Comparison of ENCODE assay signal across 26 mouse cellular contexts in the genomic region with DNA sequence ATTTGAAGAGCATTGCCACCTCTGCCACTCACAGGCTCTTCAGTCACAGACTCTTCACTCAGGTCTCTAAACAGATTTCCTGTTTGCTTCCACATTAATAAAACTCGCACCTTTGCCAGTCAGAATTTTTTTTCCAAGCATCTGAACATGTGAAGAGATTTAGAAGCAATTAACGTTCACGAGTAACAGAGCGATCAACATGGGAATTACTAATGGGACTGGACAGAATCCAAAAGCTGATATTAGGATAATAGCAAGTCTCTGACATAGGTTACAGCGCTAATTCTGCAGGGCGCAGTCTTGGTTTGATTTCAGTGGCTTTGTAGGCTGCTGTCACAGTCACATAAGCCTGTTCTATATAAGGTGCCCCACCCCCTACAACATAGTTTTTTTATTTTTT.
A peak's percentile ranks its signal among the peaks of the same experiment; 100 is the strongest.
DNase-seq lines count a peak whose midpoint lies in the region; ATAC-seq and TF ChIP-seq lines count a peak whose summit lies in the region.
"Had no signal": no experiment of that assay in that cellular context is flagged by ENCODE, and none has a peak within 500 bp of the region (broad histone marks: within the 10 kb centered on the region; RNA-seq: fewer than 3 reads in every experiment).

No protein-coding gene starts in this region.

- peak; percentile 46; the same call in 1 of the 2 replicates for ATAC-seq in forebrain, embryonic 13.5 days
- no peak for ATAC-seq in forebrain, postnatal 0 days
- no peak for ATAC-seq in hindbrain, postnatal 0 days
- no peak for ATAC-seq in hindbrain, embryonic 12.5 days (ENCODE audit: low FRiP score)
- ATAC-seq: activated CD4-positive, CD25-positive, alpha-beta regulatory T cell, adult 4 months; CD4-positive, CD25-positive, alpha-beta regulatory T cell, adult 4 months; Patski had no signal

- H3K27ac ChIP-seq in forebrain, embryonic 13.5 days, result no peak overlapping the region
- H3K27ac ChIP-seq in forebrain, postnatal 0 days (ENCODE audit: low read depth, low read length), result no peak overlapping the region
- no peak overlapping the region for H3K27ac ChIP-seq in hindbrain, postnatal 0 days
- no peak overlapping the region for H3K27ac ChIP-seq in hindbrain, embryonic 12.5 days
- H3K27ac ChIP-seq: embryonic facial prominence, embryonic 13.5 days; embryonic facial prominence, embryonic 15.5 days; forebrain, embryonic 10.5 days; forebrain, embryonic 12.5 days had no signal

- 66% methylated on average over 6 of the region's 6 CpGs for WGBS in forebrain, embryonic 13.5 days
- WGBS in forebrain, postnatal 0 days, result 44% methylated on average over 6 of the region's 6 CpGs
- 60% methylated on average over 6 of the region's 6 CpGs for WGBS in hindbrain, postnatal 0 days
- 85% methylated on average over 6 of the region's 6 CpGs for WGBS in hindbrain, embryonic 12.5 days

- TF ChIP-seq POLR2A in brain, embryonic 14.5 days (IDR thresholded peaks at IDR 0.05; ENCODE audit: borderline replicate concordance, extremely low read depth, insufficient read depth, insufficient read length, poor library complexity, severe bottlenecking), result no peak

- no peaks in the 10 kb centered on the region for H3K9me3 ChIP-seq in forebrain, embryonic 13.5 days (replicated peaks)
- no peaks in the 10 kb centered on the region for H3K9me3 ChIP-seq in forebrain, postnatal 0 days (ENCODE audit: low read length)
- H3K9me3 ChIP-seq in hindbrain, postnatal 0 days (ENCODE audit: low read length), result no peaks in the 10 kb centered on the region
- no peaks in the 10 kb centered on the region for H3K9me3 ChIP-seq in hindbrain, embryonic 12.5 days (replicated peaks)
- H3K9me3 ChIP-seq: embryonic facial prominence, embryonic 13.5 days; embryonic facial prominence, embryonic 15.5 days; forebrain, embryonic 10.5 days; forebrain, embryonic 12.5 days had no signal

- H3K4me3 ChIP-seq in forebrain, embryonic 13.5 days, result no peak overlapping the region
- H3K4me3 ChIP-seq in forebrain, postnatal 0 days (ENCODE audit: low read depth, low read length), result no peak overlapping the region
- no peak overlapping the region for H3K4me3 ChIP-seq in hindbrain, postnatal 0 days (ENCODE audit: low read length)
- no peak overlapping the region for H3K4me3 ChIP-seq in hindbrain, embryonic 12.5 days
- H3K4me3 ChIP-seq: embryonic facial prominence, embryonic 13.5 days; embryonic facial prominence, embryonic 15.5 days; erythroblast, embryonic 14.5 days; forebrain, embryonic 10.5 days; forebrain, embryonic 12.5 days had no signal

- no peaks in the 10 kb centered on the region for H3K36me3 ChIP-seq in forebrain, embryonic 13.5 days (ENCODE audit: poor library complexity, severe bottlenecking)
- no peaks in the 10 kb centered on the region for H3K36me3 ChIP-seq in forebrain, postnatal 0 days (ENCODE audit: insufficient read depth)
- no peaks in the 10 kb centered on the region for H3K36me3 ChIP-seq in hindbrain, postnatal 0 days (ENCODE audit: insufficient read depth, low read length)
- no peaks in the 10 kb centered on the region for H3K36me3 ChIP-seq in hindbrain, embryonic 12.5 days
- H3K36me3 ChIP-seq: embryonic facial prominence, embryonic 13.5 days; embryonic facial prominence, embryonic 15.5 days; forebrain, embryonic 10.5 days; forebrain, embryonic 12.5 days; G1E had no signal

- TF ChIP-seq CTCF in forebrain, postnatal 0 days (IDR thresholded peaks at IDR 0.05; ENCODE audit: low read depth), result no peak
- no peak for TF ChIP-seq CTCF in hindbrain, postnatal 0 days (IDR thresholded peaks at IDR 0.05; ENCODE audit: low read depth)
- no peak for TF ChIP-seq CTCF in brain, embryonic 14.5 days (IDR thresholded peaks at IDR 0.05; ENCODE audit: borderline replicate concordance, extremely low read depth, insufficient read depth, insufficient read length)

- DNase-seq in forebrain, postnatal 0 days, result no peak
- peak; percentile 40 for DNase-seq in hindbrain, postnatal 0 days (ENCODE audit: low spot score)
- peak; percentile 74 for DNase-seq in brain, embryonic 14.5 days (ENCODE audit: low read depth)
- DNase-seq: adrenal gland, adult 8-10 months; adrenal gland, postnatal 14 days; adrenal gland, postnatal 36 days; B cell, adult 2 months; cerebellum, adult 11 months; cerebellum, adult 18-20 months; cerebellum, adult 8-10 months; cerebellum, adult 9-11 months; cerebellum, postnatal 14 days; cerebellum, postnatal 36 days; embryo, embryonic 11 days had no signal

- H3K9ac ChIP-seq in forebrain, embryonic 13.5 days, result no peak overlapping the region
- H3K9ac ChIP-seq in forebrain, postnatal 0 days, result no peak overlapping the region
- no peak overlapping the region for H3K9ac ChIP-seq in hindbrain, postnatal 0 days (replicated peaks; ENCODE audit: low read length)
- H3K9ac ChIP-seq in hindbrain, embryonic 12.5 days, result no peak overlapping the region
- H3K9ac ChIP-seq: embryonic facial prominence, embryonic 13.5 days; embryonic facial prominence, embryonic 15.5 days; forebrain, embryonic 12.5 days had no signal

- H3K4me1 ChIP-seq in forebrain, embryonic 13.5 days, result no peaks in the 10 kb centered on the region
- H3K4me1 ChIP-seq in forebrain, postnatal 0 days (ENCODE audit: insufficient read depth), result no peaks in the 10 kb centered on the region
- no peaks in the 10 kb centered on the region for H3K4me1 ChIP-seq in hindbrain, postnatal 0 days (ENCODE audit: insufficient read depth, low read length)
- H3K4me1 ChIP-seq in hindbrain, embryonic 12.5 days, result peaks cover 4% of the 10 kb centered on the region; the same call in 1 of the 2 replicates
- H3K4me1 ChIP-seq: embryonic facial prominence, embryonic 15.5 days; forebrain, embryonic 12.5 days had no signal

- H3K4me2 ChIP-seq in forebrain, embryonic 13.5 days, result no peak overlapping the region
- H3K4me2 ChIP-seq in forebrain, postnatal 0 days (ENCODE audit: low read depth), result no peak overlapping the region
- no peak overlapping the region for H3K4me2 ChIP-seq in hindbrain, postnatal 0 days (ENCODE audit: low read depth, low read length)
- H3K4me2 ChIP-seq in hindbrain, embryonic 12.5 days (replicated peaks), result no peak overlapping the region
- H3K4me2 ChIP-seq: embryonic facial prominence, embryonic 13.5 days; embryonic facial prominence, embryonic 15.5 days; forebrain, embryonic 12.5 days had no signal

- H3K27me3 ChIP-seq in forebrain, embryonic 13.5 days, result no peaks in the 10 kb centered on the region
- H3K27me3 ChIP-seq in forebrain, postnatal 0 days (ENCODE audit: insufficient read depth, low read length), result no peaks in the 10 kb centered on the region
- no peaks in the 10 kb centered on the region for H3K27me3 ChIP-seq in hindbrain, postnatal 0 days (ENCODE audit: insufficient read depth, low read length)
- no peaks in the 10 kb centered on the region for H3K27me3 ChIP-seq in hindbrain, embryonic 12.5 days
- H3K27me3 ChIP-seq: CH12.LX; embryonic facial prominence, embryonic 13.5 days; embryonic facial prominence, embryonic 15.5 days; forebrain, embryonic 12.5 days; Patski had no signal
